Mouse (Mus musculus) mouse embryonic stem cell (cell line): ENCODE measurements around the gene Glra3.

Experiments used
- in situ Hi-C, 2 experiments: fragments of 300-500 bp; cut with MboI; formaldehyde crosslinking; loops; 1 replicate in 1 of 2; 3 replicates in 1 of 2; pipeline ENCODE4 v1.14.3; 2019 to 2020; ENCODE audit warnings: low sequenced_read_pairs in 2 of 2, low pct_unique_long_range_greater_than_20kb in 1 of 2, mixed read lengths in 1 of 2; ENCODE audit not compliant: unreplicated experiment in 1 of 2

The Glra3 gene

DNA sequence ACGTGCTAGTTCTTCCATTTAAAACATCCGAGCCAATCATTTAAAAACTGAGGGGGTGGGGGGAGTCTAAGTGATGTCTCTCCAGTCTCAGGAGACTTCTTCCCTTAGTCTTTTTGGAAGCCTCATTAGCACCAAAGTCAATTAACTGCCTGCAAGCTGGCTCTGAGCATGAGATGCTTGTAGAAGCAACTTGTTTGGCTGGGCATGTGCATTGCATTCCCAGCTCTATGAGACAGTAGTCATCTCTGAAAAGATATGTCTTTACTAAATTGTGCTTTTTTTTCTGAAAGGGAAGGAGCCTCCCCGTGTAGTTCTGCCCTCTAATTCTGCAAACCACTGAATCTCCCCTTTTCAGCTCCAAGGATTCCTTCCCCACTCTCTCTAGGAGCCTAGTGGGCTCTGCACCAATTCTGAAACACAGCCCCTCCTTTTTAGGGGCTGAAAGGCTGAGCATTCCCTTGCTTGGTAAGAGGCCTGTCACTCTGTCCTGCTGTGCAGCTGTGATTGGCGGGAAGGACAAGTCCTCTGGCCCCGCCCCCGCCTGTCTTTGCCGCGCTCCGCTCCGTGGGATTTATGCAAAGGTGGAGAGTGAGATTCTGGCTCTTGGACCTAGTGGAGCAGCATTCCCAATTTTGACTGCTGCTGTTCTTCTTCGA lies at the start of gene Glra3:
TSS of gene Glra3 (plus strand) at position 591 of the 656 bp plus-strand sequence.
- in situ Hi-C loops: no loop called here

DNA sequence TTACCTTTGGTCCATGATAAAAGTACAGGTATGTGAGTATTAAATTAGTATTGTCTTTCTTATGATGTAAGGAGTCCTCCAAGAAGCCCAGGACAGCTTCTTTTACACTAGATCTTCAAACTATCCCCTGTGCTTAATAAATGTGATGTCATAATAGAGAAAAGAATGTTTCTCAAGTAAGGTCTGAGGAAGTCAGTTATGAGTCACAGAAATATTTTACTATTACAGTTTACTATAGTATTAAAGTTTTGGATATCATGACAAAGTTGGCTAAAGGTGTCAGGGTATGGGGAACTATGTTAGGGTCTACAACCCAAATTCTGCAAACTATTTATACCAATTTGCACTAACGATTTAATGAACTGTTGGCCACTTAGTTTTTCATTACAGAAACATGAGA lies 33.4 kb upstream of the Glra3 start, which contains the start of gene Adam29:
TSS of gene Adam29 (minus strand) at position 101 of the 400 bp plus-strand sequence.
- in situ Hi-C loops: no loop called here

DNA sequence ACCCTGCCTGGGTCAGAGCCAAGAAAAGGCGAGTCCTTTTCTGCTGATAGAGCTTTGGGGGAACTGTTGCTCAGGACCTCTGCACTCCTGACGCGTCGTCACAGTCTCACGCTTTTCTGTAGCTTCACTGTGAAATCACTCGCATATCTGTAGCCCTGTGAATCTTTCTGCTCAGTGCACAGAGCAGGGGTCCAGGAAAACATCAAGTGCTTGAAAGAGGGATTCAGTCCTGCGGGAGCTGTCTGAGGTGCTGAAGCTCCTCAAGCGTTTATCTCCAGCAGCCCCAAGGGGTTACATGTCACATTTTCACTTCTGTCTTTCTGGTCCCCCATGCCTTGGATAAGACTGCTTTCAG lies 243 bp downstream of the Glra3 start:
- in situ Hi-C loops: no loop called here

DNA sequence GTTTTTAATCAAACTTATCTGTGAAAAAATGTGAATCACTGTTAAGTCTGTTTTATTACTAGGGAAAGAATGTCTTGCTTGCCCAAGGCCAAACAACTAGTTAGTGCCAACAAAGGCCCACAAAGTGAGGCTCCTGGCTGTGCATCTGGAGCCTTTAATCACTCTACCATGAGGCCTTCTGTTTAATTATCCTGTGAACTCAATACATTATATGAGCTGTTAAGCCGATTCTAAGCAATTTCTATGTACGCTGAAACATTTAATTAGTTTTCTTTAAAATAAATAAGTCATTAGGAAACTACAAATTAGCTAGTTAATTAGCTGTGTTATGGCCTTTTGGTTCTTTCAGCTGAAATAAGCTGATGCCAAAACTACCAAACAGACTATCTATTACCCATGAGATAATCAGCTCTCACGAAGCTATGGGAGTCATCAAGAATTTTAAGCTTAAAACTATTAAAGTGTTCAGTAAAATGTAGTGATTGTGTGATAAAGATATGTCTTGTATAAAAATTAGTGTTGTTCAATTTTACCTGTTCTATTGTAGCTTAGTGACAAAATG lies 24.6 kb downstream of the Glra3 start:
- in situ Hi-C loops: no loop called here

DNA sequence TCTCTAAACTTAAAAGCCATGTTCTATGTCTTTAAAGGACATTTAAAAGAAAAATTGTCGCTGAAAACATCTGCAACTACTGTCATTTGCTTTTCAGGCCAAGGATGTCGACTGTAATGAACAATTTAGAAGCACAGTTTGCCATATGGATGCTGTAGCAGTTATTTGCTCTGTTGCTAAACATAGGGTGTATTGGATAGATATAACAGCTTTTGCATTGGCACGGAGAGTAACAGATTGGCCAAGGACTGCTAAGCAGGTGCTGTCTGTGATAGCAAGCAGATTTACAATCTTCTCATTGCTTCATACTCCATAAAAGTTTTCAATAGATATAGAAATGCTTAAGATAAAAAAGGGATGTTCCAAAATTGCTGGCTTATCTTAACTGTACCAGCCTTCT lies 57.6 kb downstream of the Glra3 start:
- in situ Hi-C loops: no loop called here

DNA sequence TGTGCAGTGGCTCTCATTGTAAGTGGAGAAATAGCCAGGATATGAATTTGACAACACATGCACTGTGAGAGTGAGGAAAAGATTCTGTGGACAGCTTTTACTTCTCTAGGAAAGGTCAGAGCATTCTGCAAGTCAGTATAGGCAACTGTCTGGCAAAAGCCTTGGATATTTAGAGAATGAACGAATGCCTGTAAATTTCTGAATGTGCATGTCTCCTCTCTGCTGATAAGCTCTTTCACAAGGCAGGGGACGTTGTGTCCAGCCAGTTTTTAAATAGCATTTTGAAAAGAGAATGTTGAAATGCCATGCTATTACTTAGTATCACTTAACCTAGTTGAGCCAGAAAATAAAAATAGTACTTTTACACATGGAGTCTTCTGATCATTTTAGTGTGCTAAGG lies 114.1 kb downstream of the Glra3 start:
- in situ Hi-C loops: no loop called here

- in situ Hi-C loops: loop anchor here in 1 of 2 experiments (10.0 kb wide), 1 partner anchor 422 kb away; no protein-coding TSS in a partner anchor
Measured at GRCm38 (mm10) chr8:56063081-56063480, 122.8 kb downstream of the Glra3 start.

DNA sequence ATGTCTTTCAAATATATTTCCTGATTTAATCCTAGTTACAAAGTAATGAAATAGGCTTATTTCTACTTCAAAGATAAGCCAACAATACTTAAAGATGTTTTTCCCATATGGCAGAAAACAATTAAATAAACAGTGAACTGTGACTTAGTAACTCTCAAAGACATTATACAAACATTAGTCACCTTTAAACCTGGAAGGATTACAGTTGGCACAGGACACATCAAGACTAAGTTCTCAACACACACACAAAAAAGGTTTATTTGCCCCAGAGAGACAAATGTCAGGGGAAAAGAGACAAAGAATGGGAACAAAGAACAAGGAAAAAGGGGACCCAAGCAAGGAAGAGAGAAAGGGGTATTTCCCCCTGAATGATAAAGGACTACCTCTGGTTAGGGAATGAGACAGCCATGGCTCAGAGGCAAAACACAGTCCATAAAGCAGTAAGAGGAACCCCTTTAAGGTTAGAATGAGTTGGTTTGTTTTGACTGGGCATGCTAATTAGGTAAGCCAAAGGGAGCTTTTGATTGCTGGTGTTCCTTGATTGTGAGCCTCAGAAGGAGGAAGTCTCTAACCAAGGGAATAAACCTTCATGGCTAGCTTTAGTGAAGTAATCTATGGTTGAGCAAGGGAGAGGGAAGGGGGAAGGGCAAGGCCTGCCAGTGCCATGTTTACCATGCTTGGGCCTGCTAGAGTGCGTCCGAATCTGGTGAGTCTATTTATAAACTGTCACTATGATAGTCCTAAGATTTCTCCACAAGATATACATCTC lies 130.4 kb downstream of the Glra3 start:
- in situ Hi-C loops: no loop called here

DNA sequence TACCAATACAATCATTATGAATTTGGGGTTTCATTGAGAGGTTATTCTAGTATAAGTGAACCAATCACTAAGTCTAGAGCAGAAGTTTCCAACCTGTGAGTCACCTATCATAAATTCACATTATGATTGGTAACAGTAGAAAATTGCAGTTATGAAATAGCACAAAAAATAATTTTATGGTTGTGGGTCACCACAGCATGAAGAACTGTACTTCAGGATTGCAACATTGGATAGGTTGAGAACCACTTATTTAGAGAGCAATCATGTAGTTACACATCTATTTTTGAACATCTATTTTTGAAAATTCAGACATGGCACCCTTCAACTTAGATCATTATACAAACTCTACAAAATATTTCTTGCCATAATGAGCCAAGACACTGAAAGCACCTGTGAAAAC lies 143.4 kb downstream of the Glra3 start:
- in situ Hi-C loops: no loop called here

DNA sequence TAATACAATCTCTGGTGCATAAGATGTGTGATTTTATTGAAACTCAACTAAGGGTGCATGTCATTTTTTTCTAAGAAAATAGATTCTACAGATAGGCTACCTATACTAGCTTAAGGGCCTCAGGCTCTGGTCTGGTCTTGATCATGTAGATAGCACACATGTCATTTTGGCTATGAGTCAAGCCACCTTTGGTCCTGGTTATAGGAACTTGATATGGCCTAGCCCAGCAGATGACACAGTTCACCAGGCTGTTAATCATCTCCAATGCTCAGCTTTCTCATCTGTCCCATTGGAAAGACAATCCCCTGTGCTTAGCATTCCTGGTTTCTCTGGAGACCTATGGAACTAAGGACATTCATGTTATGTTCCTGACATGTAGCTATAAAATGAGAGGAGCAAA lies 154.1 kb downstream of the Glra3 start:
- in situ Hi-C loops: no loop called here

DNA sequence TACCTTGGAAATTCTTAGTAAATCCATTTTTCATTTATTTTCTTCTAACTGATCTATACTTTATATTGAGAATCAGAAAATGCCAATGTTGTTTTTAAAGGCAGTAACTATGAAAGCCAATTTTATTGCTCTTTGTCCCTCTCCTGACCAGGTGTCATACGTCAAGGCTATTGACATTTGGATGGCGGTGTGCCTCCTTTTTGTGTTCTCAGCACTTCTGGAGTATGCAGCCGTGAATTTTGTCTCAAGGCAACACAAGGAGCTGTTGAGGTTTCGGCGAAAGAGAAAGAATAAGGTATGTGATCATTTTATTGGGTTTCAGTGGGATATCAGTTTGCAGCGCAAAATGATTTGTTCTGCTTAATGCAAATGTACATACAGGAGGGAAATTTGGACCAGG lies 170.0 kb downstream of the Glra3 start:
- in situ Hi-C loops: no loop called here

DNA sequence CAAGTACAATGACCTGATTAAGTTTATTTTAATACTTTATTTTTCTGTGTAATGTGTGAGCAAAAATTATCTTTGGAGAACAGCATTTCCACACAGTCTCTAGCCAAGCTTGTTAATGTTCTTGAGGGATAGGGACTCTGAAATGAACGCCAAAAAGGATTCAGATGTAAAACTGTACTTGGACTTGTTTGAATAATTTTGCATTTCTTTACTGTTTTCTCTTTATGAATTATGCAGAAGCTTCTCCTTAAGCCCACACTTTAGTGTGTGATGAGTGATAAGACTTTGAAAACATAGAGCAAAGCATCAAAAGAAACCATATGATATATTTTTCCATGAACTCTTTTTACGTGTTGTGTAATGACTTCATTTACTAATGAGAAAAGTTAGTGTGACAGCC lies 189.1 kb downstream of the Glra3 start:
- in situ Hi-C loops: no loop called here

GRCm38 (mm10) chr8:56150697-56151096 lies 210.4 kb downstream of the Glra3 start:
- in situ Hi-C loops: no loop called here

DNA sequence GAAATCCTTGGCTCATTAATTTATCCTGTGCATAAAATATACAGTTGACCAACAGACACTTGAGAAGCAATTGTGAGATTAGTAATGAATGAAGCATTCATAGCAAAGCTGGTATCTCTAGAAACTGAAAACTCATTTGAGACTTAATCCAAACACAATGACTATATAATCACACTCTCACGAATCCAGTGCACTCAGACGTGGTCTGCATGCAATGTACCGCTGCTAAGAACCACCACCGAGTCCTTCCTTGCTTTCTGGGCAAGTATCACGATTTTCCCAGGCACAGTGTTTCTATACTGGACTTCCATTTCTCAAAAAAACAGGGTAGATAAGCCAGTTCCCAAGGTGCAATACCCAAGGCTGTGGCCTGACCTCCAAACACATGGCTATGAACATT lies 211.3 kb downstream of the Glra3 start:
- in situ Hi-C loops: no loop called here

DNA sequence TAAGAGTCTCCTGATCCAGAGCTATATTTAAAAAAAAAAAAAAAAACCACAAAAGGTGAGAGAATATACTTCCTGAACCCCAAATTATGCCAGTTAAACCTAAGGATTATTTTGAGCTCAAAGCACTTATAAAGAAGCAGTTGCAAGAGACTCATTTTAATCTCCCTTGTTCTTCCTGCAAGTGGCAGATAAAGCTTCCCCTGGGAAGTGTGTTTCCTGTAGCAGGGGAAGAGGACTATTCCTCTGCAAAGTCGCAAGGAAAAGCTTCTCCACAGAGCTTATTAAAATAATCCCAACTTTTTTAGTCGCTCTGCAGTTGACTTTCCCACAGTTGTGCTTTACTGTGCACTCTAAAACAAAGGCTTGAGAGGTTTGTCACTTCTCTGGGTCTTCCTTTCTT lies 218.7 kb downstream of the Glra3 start:
- in situ Hi-C loops: no loop called here
